Mouse (Mus musculus) cerebellum, postnatal 4 days (tissue): ENCODE measurements around the gene Hist1h2ab.

ENCODE experiments used
- DNase-seq, 2 experiments: peaks; one replicate each; pipeline ENCODE4 v3.0.0; 2022; ENCODE audit warnings: low spot score in 2 of 2, mixed read lengths in 1 of 2

Hist1h2ab gene

GRCm38 (mm10) chr13:23772561-23773313 lies 21.8 kb downstream of the Hist1h2ab start:
- DNase-seq = peak in 1 of 2 experiments; percentile 9

DNA sequence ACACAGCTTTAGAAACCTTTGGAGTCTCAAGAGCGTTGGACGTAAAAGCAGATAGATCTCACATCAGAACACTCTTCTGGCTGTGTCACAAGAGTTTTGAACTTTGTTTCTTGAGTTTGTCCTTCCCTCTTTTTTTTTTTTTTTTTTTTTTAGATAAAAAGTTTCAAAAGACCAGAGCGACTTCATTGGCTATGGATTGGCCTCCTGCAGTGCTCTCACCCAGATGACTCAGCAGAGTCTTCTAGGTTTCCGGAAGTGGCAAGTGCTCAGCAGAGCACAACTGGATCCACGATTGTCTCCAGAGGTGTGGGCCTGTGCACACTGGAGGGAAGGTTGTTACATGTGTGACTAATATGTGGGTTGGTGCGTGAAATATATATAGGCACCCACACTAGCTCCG lies 27.4 kb downstream of the Hist1h2ab start:
- DNase-seq = no peak

GRCm38 (mm10) chr13:23779025-23779424 lies 28.1 kb downstream of the Hist1h2ab start:
- no peak for DNase-seq

DNA sequence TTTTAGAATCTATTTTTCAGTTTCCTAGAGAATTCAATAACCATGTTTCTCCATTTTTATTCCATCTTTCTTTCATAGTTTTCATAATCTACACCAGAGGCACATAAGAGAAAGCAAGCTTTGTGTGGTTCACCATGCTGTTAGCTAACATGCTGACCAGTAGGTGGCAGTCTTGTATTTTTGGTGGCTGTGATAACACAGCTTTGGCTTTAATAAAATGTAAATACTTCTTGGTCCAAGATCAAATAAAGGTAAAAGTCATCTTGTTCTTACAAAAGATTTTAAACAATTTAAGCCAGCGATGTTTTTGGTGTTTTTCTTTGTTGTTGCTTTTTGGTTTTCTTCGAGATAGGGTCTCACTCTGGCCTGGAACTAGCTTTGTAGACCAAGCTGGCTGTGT lies 41.6 kb downstream of the Hist1h2ab start:
- peak in 1 of 2 experiments; percentile 30 for DNase-seq

DNA sequence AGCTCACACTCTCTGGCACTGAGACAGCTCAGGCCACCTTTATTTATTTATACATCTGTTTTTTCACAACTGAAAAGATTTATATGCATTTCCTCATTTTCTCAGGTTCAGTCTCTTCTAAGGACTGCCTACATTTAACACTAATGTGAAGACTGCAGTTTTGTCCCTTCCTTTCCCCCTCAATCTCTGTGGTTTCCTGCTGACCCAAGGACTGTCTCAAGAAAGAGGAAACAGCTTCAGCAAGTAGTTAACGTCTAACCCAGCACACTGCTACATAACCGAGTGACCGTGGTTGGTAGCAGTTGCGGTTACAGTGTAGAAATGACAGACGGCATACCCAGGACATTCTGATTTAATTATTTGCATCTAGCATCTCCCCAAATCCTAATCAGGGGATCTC lies 48.5 kb downstream of the Hist1h2ab start:
- DNase-seq = no peak
